Mouse (Mus musculus) limb, embryonic 14.5 days (tissue): Measurements from ENCODE around the gene Gm17359. TPM values are rescaled to one million over a fixed set of nuclear protein-coding genes. Genes with fewer than 3 reads are reported as not detected.

Source experiments
- ATAC-seq: fragments of 200-750 bp; cut with Nextera tagmentation; 2 replicates; pipeline ENCODE4 v1.8.0; 2017; ENCODE audit warnings: low read depth, moderate number of reproducible peaks, moderate TSS enrichment; ENCODE audit not compliant: low FRiP score
- DNase-seq: peaks from one replicate; pipeline ENCODE4 v3.0.0-alpha.2; 2015; ENCODE audit warnings: low spot score
- H3K27ac ChIP-seq: fragments of 300-500 bp; sonication (generic); replicated peaks from 2 replicates; pipeline ENCODE4 v1.5.1; 2014; ENCODE audit warnings: low read depth, mild to moderate bottlenecking, low read length, moderate library complexity, mixed read lengths
- H3K27me3 ChIP-seq: fragments of 300-500 bp; sonication (generic); 2 replicates; pipeline ENCODE4 v1.6.1; 2014; ENCODE audit warnings: low read length, mixed read lengths; ENCODE audit not compliant: control insufficient read depth, insufficient read depth
- H3K36me3 ChIP-seq: fragments of 300-500 bp; sonication (generic); 2 replicates; pipeline ENCODE4 v1.6.1; 2014; ENCODE audit warnings: mild to moderate bottlenecking, low read length, moderate library complexity, mixed read lengths; ENCODE audit not compliant: control insufficient read depth, insufficient read depth
- H3K4me1 ChIP-seq: fragments of 300-500 bp; sonication (generic); 2 replicates; pipeline ENCODE4 v1.6.1; 2014; ENCODE audit warnings: antibody characterized with exemption, low read length, mixed read lengths; ENCODE audit not compliant: control insufficient read depth, insufficient read depth
- H3K4me2 ChIP-seq: fragments of 300-500 bp; sonication (generic); replicated peaks from 2 replicates; pipeline ENCODE4 v1.6.1; 2014; ENCODE audit warnings: low read depth, mild to moderate bottlenecking, low read length, moderate library complexity; ENCODE audit not compliant: severe bottlenecking
- H3K4me3 ChIP-seq: fragments of 300-500 bp; sonication (generic); replicated peaks from 2 replicates; pipeline ENCODE4 v1.5.1; 2014; ENCODE audit warnings: low read length
- H3K9ac ChIP-seq: fragments of 300-500 bp; sonication (generic); 2 replicates; pipeline ENCODE4 v1.6.1; 2014; ENCODE audit warnings: mild to moderate bottlenecking, low read depth, low read length, moderate library complexity; ENCODE audit not compliant: severe bottlenecking
- H3K9me3 ChIP-seq: fragments of 300-500 bp; sonication (generic); 2 replicates; pipeline ENCODE4 v1.6.1; 2016; ENCODE audit warnings: low read length; ENCODE audit not compliant: control insufficient read depth
- POLR2A ChIP-seq: fragments of 200-500 bp; IDR thresholded peaks from 2 replicates; pipeline ENCODE4 v1.8.0; 2012; ENCODE audit warnings: inconsistent platforms, mild to moderate bottlenecking, moderate library complexity, borderline replicate concordance; ENCODE audit not compliant: insufficient read depth, insufficient read length; ENCODE audit errors: extremely low read depth
- WGBS: fragments of 180-500 bp; shearing (Covaris S2); extraction: QIAGEN DNeasy Blood & Tissue Kit; methylation state at CpG from one replicate; pipeline ENCODE4 v1.1.7; 2014; 5-methylcytosine and 5-hydroxymethylcytosine counted together
- polyA plus RNA-seq, 2 experiments: library from polyadenylated mRNA; depleted of rRNA in 1 of 2; stranded (reverse) in 1 of 2; unstranded in 1 of 2; fragments of >200 nt; fragmentation: Nextera tagmentation in 1 of 2; extraction: Ambion mirVana in 1 of 2; gene quantifications; 2 replicates each; pipeline versions ENCODE4 v1.2.1 to v1.2.3; 2012 to 2014

The Gm17359 gene
- polyA plus RNA-seq, 2 experiments = not detected

GRCm38 (mm10) chr3:79478400-79478799, 141.9 kb downstream of the Gm17359 start:
- no peak overlapping the region for H3K4me3 ChIP-seq
- H3K9me3 ChIP-seq = 0 out of 2 replicates have a peak, but pooled peaks cover 3% of the 10 kb centered on the region
- H3K27me3 ChIP-seq = no peaks in the 10 kb centered on the region
- no peak overlapping the region for H3K27ac ChIP-seq
- H3K4me2 ChIP-seq = no peak overlapping the region
- ATAC-seq (no peak), DNase-seq (no peak)
- H3K9ac ChIP-seq = no peak overlapping the region
- no peaks in the 10 kb centered on the region for H3K4me1 ChIP-seq
- peaks cover 32% of the 10 kb centered on the region for H3K36me3 ChIP-seq
- no peak for TF ChIP-seq POLR2A
- 75% methylated on average over 8 of the region's 8 CpGs for WGBS

- Histone ChIP-seq H3K36me3 (peaks cover 35% of the 10 kb centered on the region), H3K9me3 (0 out of 2 replicates have a peak, but pooled peaks cover 5% of the 10 kb centered on the region), H3K4me1 (no peaks in the 10 kb centered on the region), H3K9ac (no peak overlapping the region), H3K4me3 (no peak overlapping the region), H3K4me2 (no peak overlapping the region), H3K27me3 (no peaks in the 10 kb centered on the region), H3K27ac (no peak overlapping the region)
- ATAC-seq (no peak), DNase-seq (no peak)
- TF ChIP-seq POLR2A = no peak
- 71% methylated on average over 4 of the region's 4 CpGs for WGBS
Measured at GRCm38 (mm10) chr3:79478880-79479279, 142.4 kb downstream of the Gm17359 start.

GRCm38 (mm10) chr3:79484286-79485063, 148.0 kb downstream of the Gm17359 start:
- peaks cover 53% of the 10 kb centered on the region for H3K36me3 ChIP-seq
- ATAC-seq = no peak
- 85% methylated on average over 16 of the region's 16 CpGs for WGBS

DNA sequence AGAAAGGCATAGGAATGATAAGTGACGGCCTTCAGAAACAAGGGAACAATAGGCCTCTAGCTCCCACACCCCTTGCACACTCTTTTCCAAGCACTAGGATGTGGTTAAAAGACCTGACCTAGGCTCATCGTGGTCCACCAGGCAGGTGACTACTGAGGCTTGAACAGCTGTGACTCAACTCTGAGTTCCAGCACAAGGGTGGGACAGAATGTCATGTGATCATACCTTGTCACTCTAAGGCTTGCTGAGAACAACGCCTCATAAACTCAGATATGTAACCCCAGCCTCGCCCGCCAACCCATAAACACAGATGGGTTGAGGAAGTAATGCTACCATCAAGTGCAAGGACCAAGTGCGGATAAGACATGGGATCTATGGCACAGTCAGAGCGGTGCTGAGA, 151.6 kb downstream of the Gm17359 start:
- 91% methylated on average over 7 of the region's 7 CpGs for WGBS
- no peaks in the 10 kb centered on the region for H3K27me3 ChIP-seq
- H3K4me2 ChIP-seq = no peak overlapping the region
- no peaks in the 10 kb centered on the region for H3K4me1 ChIP-seq
- H3K27ac ChIP-seq = no peak overlapping the region
- no peak overlapping the region for H3K4me3 ChIP-seq
- H3K9ac ChIP-seq = no peak overlapping the region
- no peak for TF ChIP-seq POLR2A
- DNase-seq (no peak), ATAC-seq (no peak)
- H3K36me3 ChIP-seq = peaks cover 41% of the 10 kb centered on the region
- H3K9me3 ChIP-seq = 0 out of 2 replicates have a peak, but pooled peaks cover 5% of the 10 kb centered on the region

More at GRCm38 (mm10) chr3:79484286-79485063, 148.0 kb downstream of the Gm17359 start:
- Histone ChIP-seq H3K9ac (no peak overlapping the region), H3K4me3 (no peak overlapping the region), H3K27me3 (no peaks in the 10 kb centered on the region), H3K4me1 (no peaks in the 10 kb centered on the region), H3K9me3 (0 out of 2 replicates have a peak, but pooled peaks cover 5% of the 10 kb centered on the region), H3K4me2 (no peak overlapping the region), H3K27ac (no peak overlapping the region)
- TF ChIP-seq POLR2A = no peak
- DNase-seq = no peak

- no peak for TF ChIP-seq POLR2A
- WGBS = 93% methylated on average over 5 of the region's 5 CpGs
- no peak overlapping the region for H3K4me3 ChIP-seq
- H3K4me1 ChIP-seq = no peaks in the 10 kb centered on the region
- no peaks in the 10 kb centered on the region for H3K27me3 ChIP-seq
- ATAC-seq (no peak), DNase-seq (no peak)
- no peak overlapping the region for H3K4me2 ChIP-seq
- peaks cover 39% of the 10 kb centered on the region for H3K36me3 ChIP-seq
- no peak overlapping the region for H3K9ac ChIP-seq
- no peak overlapping the region for H3K27ac ChIP-seq
- no peaks in the 10 kb centered on the region for H3K9me3 ChIP-seq
Measured at GRCm38 (mm10) chr3:79490102-79490501, 153.6 kb downstream of the Gm17359 start.
